Mouse (Mus musculus): ENCODE results near the gene Galnt14. TPM values are rescaled to one million over a fixed set of nuclear protein-coding genes. Genes with fewer than 3 reads are reported as not detected.

The Galnt14 gene
- total RNA-seq (2021) = not detected

DNA sequence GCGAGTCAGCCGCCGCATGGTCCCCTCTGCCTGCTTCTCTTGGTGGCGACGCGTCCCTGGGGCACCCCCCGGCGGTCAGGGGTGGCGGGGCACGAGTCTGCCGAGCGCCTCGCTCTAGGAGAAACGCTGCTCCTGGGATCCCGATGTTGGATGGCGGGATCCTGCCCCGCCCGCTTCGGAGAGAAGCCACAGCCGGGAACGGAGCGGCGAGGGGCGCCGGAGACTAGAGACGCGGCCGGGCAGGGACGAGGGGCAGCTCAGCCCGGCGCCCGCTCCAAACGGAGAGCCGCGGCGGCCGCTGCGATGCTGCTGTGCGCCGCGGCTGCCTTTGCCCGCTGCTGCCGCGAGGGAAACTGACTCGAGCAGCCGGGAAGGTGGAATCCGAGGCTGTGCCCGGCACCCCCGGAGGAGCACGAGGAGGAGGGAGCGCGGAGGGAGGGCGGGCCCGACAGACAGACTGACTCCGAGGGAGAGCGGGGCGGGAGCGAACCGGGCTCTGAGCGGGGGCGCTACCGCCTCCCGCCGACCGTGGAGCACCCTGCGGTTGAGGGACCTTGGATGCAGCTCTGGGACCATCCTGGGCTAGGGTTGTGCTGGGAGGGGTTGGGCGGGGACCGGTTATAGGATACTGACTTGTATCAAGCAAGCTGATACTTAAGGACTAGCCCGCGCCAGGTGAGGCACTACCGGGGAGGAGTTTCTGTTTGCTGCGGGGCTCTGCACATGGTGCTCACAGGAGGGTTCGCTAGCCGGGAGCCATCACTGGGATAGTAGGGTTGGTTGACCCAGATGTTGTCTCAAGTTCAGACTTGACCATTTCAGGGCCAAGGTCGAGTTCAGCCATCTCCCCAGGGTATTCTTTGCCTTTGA, at the start of gene Galnt14:
TSS of gene Galnt14 (minus strand) at position 412 of the 870 bp plus-strand sequence.
- intact Hi-C loops (cut with DNase I) = loop anchor here (1.0 kb wide), 1 partner anchor 407 kb away; no protein-coding TSS in a partner anchor
- DNase-seq = peak; percentile 29 to 34

DNA sequence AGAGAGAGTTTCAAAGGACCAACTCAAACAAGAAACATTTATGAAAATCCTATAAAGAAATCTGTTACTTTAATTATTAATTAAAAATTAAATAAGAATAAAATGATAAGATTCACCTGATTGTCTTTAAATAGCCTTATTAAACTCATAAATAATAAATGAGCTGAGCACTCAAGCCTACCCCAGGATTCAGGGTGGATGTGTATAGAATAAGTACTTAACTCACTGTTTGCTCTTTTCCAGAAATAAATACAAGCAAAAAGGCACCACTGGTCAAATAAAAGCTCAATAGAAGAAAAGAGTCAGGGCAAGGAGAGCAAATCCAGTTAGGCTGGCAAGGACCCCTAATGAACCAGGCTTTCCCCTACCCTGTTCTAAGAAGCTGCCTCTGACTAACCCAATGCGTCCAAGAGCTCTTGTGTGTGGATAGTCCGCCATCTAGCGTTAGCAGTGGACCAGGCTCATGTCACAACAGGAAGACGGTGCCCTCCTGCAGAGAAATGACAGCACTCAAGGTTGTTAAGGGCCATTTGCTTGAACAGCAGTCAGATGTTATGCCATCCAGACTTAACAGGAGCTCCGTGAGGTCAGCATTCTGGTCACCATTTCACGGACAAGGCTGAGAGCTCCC, 33.5 kb upstream of the Galnt14 start:
- intact Hi-C loops (cut with DNase I) = loop anchor here (1.0 to 5.0 kb wide), 4 partner anchors 139 to 886 kb away; no protein-coding TSS in a partner anchor

DNA sequence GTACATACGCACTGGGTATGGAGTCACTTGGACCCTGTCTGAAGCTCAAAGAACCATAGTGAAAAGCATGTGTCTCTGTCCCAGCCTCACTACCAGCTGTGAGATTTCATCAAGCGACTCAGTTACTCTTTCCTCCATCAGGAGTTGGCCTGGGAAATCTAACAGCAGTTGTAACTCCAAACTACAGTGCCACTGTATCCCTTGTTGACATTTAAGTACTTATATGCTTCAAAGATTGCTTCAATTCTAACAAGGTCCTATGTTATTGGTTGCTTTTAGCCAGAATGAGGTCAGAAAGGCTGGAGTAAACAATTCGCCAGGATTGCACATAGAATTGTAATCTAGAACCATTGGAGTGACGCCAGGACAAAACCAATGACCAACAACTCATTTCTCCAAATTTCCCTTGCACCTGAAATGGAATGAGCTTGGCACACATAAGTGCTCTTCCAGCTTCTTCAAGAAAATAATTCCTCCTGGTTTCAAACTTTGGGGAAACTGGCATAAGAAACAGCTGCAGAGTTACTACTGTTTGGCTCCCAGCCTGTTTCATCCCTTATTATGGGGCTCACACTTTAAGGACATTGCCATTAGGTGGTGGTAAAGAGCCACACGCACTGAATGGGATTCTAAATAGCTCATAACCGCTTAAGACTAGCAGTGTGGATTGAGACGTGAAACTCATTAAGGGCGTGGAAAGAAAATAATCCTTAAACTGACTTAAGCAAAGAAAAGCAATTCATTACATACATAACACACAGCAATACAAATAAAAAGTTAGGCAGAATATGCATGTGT, 13.8 kb upstream of the Galnt14 start:
- intact Hi-C loops (cut with DNase I) = loop anchor here (1.0 kb wide), 1 partner anchor 158 kb away; no protein-coding TSS in a partner anchor
- DNase-seq = no peak

More for the DNA sequence above, 33.5 kb upstream of the Galnt14 start:
- DNase-seq = peak; percentile 57 to 70

DNA sequence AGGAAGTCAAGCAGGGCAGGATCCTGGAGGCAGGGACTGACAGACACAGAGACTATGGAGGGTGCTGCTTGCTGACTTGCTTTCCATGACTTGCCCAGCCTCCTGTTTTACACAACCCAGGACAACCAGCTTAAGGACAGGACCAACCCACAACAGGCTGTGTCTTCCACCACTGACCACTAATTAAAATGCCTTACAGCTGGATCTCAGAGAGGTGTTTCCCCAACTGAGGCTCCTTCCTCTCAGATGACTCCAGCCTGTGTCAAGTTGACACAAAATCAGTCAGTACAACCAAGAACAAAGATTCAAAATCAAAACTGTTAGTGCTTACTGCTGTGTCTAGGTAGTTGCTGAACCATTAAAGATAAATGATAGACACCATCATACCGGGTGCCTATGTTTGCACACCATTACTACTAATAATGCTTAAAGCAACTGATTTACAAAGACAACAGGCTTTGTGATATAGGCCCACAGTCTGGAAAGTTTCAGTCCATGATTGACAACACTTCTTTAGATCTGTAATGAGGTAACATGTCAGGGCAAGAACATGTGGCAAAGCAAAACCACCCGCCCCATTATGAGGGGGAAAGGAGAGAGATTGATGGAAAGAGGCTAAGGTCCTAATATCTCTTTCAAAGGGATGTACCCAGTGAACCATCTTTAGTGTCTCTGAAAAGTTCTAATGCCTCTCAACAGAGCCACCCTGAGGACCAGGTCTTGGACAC, 8.9 kb upstream of the Galnt14 start:
- DNase-seq = no peak
- intact Hi-C loops (cut with DNase I) = no loop called here

DNA sequence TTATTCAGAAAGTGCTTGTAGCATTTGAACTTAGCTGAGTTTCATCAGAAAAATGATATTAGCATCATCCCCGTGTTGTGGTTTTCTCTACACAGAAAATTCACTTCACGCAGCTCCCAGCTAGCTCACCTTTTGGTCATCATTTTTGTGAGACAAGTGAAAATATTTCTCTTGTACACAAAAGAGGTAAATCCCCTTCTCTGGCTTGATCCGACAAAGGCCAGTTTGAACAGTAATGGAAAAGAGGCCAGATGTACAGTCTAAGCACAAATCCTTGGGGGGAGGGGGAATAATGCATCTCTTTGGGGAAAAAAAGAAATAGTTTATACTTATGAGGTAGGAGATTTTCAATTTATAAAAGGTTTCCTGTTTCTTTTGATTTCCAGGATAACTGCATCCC, 6.4 kb upstream of the Galnt14 start:
- DNase-seq = no peak
- intact Hi-C loops (cut with DNase I) = no loop called here

DNA sequence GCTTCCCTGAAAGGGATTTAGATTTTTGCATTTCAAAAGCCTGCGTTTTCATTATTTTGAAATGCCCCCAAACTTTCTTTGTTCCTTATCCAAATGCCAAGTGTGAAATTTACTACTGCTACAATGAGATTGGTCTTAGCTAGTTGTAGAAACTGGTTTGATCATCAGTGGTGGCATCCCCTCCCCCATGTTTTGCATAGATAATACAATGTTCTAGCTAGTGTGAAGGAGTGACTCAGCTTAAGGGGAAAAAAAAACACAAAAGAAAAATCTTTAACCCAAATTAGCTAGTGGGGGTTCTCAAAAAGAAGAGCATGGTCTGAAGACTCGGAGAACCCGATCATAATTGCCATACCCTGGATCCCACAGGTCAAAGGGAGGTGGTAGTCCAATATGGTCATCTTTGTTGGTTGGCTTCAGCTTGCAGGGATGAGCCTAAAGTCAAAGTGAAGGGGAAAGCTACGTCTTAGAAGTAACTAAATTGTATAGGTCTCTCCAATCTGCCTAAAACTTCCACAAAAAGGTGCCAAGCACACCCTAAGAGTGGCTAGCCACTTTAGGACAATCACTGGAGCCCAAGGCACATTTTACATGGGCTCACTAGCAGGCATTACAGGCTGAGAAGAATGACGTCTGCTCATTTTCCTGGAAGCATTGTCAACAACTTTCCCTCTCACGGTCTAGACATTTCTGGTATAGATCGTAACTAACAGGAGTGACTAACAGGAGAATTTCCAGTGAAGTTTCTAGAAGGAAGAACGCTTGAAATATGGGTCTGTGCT, 4.4 kb upstream of the Galnt14 start:
- intact Hi-C loops (cut with DNase I) = no loop called here
- no peak for DNase-seq

DNA sequence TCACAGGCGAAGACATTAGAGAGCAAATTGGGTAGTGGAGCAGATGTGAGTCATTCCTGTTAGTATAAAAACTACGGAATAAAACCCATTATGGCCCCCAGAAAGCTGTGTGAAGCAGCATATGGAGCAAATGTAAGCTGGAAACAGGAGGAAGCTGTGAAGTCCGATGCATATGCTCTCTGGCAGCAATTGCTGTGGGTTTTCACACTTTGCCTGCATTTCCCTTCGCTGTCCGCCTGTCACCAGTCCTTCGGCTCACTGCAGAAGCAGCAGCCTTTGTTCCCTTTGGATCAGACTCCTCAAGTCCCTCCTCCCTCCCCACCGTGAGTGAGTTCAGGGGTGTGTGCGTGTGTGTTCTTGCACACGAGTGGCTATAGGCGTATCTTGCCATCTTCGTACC, 3.1 kb upstream of the Galnt14 start:
- intact Hi-C loops (cut with DNase I) = no loop called here

DNA sequence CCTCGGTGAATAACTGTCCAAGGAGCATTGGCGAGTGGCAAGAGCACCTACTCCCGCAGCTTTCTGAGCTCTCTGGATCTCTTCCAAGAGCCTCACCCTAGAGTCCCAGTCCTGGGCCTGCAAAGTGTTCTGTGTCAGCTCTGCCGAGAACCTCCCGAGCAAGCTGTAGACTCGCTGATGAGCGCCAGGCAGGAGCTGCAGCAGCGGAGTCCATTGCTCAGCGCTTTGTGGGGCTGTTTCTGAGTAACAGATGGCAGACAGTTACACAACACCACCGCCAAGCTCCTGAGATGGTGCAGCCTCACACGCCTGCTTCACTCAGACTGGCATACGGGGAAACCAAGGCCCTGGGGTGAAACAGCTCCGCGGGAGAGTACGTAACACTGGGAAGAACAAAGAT, 1.7 kb upstream of the Galnt14 start:
- intact Hi-C loops (cut with DNase I) = no loop called here
- DNase-seq = no peak

More for the DNA sequence above, 3.1 kb upstream of the Galnt14 start:
- DNase-seq = no peak

DNA sequence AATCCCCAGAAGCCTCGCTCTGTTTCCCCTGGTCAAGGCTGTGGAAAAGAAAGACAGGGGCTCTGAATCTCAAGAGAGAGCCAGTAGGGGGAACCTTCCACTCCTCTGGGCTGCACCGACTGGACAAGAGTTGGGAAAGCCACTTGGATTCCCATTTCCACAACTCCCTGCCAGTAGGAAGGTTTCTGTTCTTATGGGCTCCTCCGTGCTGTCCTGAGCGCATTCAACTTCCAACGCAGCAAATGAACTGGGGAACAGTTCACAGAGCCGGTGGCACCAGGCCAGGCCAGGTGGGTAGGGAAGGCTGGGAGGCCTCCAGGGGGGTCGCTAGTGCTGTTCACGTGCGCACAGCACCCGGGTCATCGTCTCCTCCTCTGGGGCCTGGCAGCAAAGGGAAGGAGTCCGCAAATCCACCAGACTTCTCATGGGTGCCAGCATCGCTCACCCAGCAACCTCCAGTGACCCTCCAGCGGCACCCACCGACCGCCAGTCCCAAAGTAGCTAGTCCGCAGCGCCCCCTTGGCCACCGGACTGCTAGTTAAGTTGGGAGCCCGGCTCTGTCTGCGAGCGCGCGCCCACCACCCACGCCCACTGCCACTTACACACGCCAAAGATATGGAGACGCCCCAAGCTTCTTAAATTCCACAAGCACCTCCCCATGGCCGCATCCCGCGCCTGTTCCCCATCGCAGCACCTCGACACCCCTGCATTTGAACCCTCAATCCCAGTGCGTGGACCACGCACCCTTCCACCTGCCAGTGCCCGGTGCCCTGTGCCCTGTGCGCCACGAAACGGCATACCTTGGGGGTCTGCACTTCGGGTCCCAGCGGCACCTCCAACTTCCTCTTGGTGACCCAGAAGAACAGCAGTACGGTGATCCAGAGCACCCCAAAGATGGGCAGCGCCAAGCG, 867 bp downstream of the Galnt14 start:
- no peak for DNase-seq

DNA sequence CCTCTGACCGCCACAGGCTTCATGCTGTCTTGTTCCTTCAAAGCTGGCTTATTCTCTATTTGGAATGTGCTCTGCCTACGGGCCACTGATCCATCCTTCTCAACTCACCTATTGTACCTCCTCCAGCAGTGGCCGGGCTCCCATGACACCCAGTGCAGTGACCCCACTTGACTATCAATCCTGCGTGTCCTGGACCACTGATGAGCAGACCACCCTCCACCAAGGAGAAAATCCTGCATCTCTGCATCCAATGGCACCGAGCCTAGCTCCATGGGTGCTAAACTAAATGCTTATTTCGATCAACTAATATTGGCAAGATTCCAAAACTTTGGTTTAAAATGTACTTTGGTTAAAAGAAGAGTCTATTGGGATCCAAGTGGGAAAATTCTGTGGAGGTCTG, 1.8 kb downstream of the Galnt14 start:
- intact Hi-C loops (cut with DNase I) = loop anchor here (5.0 kb wide), 1 partner anchor 316 kb away; no protein-coding TSS in a partner anchor
- no peak for DNase-seq

More for the DNA sequence above, 867 bp downstream of the Galnt14 start:
- intact Hi-C loops (cut with DNase I) = loop anchor here (1.0 to 5.0 kb wide), 2 partner anchors 317 to 406 kb away; no protein-coding TSS in a partner anchor

DNA sequence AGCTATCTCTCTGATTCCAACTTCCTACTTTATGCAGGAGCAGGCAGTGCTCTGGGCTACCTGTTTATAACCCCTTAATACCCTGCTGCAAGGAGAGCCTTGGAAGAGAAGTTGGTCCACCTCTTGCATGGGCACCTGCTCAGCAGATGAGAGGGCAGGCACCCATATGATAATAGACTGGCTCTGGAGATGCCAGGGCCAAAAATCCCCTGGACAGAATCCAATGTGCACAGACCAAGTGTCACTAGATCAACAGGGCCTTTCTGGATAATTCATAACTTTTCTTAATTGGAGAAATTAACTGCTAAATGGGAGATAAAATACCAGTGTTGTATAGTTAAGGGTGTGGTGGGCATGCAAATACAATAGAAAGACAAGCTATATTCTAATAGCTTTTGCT, 6.7 kb downstream of the Galnt14 start:
- DNase-seq = no peak
- intact Hi-C loops (cut with DNase I) = no loop called here

DNA sequence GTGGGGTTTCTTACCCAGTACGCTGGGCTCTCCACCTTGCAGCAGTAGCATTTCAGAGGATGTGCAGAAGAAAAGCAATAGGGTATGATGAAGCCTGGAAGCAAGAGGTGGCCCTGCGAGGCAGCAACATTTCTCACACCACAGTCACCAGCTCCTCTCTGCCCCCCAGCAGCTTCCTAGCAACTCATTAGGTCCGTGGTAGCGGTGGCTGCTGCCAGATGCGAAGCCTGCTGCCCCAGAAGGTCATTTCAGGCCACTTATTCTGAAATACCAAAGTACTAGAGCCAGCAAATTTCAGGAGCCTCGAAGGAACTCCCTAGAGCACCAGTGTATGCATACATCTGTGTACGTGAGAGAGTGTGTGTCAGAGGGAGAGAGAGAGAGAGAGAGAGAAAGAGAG, 9.2 kb downstream of the Galnt14 start:
- intact Hi-C loops (cut with DNase I) = no loop called here
- DNase-seq = no peak

DNA sequence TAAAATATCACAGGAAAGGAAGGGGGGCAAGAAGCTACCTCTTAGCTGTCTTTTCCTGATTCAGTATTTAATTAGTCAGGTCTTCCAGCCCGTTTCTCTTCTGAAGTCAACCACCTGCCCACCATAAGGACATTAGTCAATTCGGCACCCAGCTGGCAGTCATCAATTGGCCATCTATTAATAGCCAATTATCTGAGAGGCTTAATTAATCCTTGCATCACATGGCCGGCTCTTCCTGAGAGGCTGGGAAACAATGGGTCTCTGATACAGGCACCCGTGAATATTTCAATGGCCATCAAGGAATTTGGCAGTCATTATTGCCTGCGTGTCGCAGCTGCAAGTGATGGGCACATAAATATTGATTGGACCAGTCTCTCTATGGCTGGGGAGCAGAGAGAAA, 10.4 kb downstream of the Galnt14 start:
- intact Hi-C loops (cut with DNase I) = no loop called here

DNA sequence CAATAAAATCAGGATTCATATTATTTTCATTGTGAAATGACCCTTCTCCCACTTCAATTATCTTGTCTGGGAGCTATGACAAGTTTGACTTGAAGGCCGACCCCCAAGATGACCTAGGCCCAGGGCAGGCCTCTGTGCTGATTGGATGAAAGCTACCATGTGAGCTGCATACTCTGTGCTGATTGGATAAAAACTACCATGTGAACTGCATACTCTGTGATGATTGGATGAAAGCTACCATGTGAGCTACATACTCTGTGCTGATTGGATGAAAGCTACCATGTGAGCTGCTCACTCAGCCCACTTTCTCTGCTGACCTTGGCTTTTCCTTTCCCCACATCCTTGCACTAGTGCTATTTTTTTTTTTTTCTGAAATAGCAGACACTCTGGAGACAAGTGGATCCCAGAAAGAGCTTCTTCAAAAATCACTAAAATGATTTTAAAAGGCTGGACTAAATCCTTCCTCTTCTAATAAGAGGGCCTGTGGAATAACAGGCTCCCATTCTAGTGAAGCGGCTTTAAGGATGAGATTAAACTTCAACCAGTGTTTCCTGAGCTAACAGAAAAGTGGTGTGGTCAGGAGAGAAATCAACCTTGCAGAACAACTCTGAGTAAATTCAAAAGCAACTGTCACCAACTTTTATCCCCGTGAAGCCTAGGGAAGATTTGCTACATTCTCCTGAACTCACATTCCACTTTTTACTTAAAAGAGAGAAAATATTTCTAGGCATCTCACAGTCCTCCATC, 15.9 kb downstream of the Galnt14 start:
- intact Hi-C loops (cut with DNase I) = no loop called here

More for the DNA sequence above, 10.4 kb downstream of the Galnt14 start:
- no peak for DNase-seq

DNA sequence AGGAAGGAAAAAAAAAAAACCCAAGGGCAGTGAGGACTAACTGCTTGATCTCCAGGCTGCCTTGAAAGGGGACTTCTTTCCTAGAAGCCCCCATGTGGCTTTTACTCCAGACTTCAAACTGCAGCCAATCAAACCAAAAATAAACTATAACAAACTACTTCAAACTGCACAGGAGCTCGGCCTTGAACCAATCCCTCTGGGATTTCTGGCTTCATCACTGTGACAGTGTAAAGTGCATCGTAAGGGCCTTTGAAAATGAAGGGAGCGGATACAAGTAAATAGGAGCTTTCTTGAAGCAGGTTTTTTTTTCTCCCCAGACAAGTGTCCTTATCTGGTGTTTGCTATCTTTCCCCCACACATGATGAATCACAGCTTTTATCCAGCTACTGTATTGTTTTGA, 22.0 kb downstream of the Galnt14 start:
- no peak for DNase-seq
- intact Hi-C loops (cut with DNase I) = no loop called here

More for the DNA sequence above, 15.9 kb downstream of the Galnt14 start:
- DNase-seq = no peak

DNA sequence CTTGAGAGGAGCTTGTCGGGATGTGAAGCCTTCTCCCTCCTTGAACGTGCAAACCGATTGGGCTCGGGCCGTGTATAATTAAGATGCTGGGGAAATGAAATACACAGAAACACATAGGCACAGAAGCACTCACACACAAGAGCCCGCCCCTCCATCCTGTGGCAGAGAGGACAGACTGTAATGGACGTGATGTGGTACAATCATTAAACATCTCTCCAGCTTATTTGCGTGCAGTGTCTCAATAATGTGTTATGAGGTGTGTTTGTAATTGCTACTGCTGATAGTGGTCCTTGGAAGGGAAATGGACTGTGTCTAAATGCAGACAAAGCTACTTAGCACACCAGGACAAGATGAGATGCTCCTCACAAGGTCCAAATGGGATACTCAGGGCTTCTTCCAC, 24.0 kb downstream of the Galnt14 start:
- intact Hi-C loops (cut with DNase I) = no loop called here
- DNase-seq = no peak

DNA sequence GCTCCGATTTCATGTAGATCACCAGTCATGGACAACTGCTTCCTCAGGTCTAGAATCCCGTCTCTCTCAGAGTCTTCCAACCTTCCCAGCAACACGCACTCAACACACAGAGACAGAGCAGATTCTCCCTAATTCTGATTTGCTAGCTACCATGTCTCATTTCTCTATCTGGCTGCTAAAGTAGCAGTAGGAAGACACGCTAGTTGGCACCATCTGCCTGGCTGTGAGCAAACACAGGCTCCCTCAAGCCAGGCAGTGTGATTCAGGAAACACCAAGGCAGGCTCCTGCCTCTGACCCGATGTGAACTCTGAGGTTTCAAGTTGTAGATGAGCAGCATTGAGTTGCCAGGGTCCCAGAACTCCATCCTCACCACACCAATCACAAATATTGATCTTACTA, 25.5 kb downstream of the Galnt14 start:
- DNase-seq = no peak
- intact Hi-C loops (cut with DNase I) = no loop called here

DNA sequence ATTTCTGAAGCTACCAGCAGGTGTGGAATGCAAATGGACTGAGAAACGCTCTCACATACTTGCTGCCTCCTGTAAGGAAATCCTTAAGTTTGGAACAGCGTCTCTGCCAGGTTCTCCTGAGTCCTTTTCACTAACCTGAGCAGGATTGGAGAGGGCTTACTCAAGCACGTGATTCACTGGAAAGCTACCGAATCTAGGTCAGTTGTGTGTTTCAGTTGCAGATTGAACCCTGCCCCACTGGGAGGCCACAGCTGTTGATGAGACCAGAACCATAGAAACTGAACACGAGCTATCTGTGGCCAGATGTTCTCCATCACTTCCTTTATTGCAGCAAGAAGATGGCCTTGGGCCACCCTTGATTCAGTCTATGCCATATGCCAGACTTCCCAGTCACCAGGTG, 38.3 kb downstream of the Galnt14 start:
- intact Hi-C loops (cut with DNase I) = no loop called here
- no peak for DNase-seq
